Mouse (Mus musculus): Measurements from ENCODE around the gene Dock6. TPM values are rescaled to one million over a fixed set of nuclear protein-coding genes. Genes with fewer than 3 reads are reported as not detected.
"Not testable (repeated sequence)": the region's sequence is repeated elsewhere in the genome, so short reads cannot be mapped to it uniquely, and the experiment has no call there.

Dock6 gene
- polyA plus RNA-seq, 1 experiment: 12.1 TPM

DNA sequence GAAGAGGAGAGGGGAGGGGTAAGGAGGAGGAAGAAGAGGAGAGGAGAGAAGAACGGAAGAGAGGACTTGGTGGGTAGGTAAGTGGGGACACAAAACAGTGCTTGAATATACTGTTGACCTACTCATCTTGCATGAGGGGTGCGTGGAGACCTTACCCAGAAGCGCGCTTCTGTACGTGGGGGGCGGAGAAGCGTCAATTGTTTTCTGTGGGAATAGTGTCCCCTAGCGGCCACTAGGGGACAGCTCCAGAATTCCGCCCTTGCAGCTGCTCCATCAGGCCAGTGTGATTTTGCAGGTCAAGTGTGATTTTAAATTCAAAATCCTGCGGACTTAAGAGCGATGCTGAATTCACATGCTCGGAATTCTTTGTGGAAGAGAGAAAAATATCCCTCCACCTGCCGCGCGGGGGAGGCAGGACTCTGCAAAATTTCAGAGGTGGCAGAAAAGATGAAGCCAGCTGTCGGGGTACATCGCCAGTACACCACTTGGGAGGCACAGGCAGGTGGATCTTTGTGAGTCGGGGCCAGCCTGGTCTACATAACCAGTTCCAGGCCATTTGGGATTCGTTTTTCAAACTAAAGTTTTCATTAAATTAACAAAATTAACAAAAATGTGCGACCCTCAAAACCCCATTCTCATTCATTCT is 18.6 kb upstream of the Dock6 start:
- H3K36me3 ChIP-seq (ENCODE audit: control insufficient read depth, insufficient read depth): no peaks in the 10 kb centered on the region
- H3K4me3 ChIP-seq (ENCODE audit: insufficient read depth, poor library complexity, severe bottlenecking): no peak overlapping the region
- TF ChIP-seq MAX (IDR thresholded peaks at IDR 0.05) (no peak), CTCF (IDR thresholded peaks at IDR 0.05; ENCODE audit: control insufficient read depth, insufficient read depth, insufficient read length) (peak; percentile 86), MYOD1 (IDR thresholded peaks at IDR 0.05; ENCODE audit: control insufficient read depth, insufficient read length, low read depth) (no peak), USF1 (IDR thresholded peaks at IDR 0.05; ENCODE audit: low read depth) (no peak), MYOG (IDR thresholded peaks at IDR 0.05; ENCODE audit: control insufficient read depth, extremely low read depth, insufficient read length) (no peak), CEBPB (IDR thresholded peaks at IDR 0.05; ENCODE audit: low read depth) (no peak), FOSL1 (IDR thresholded peaks at IDR 0.05; ENCODE audit: insufficient read depth, low read length, poor library complexity, severe bottlenecking) (no peak)
- H3K27me3 ChIP-seq (ENCODE audit: control insufficient read depth, insufficient read depth, insufficient read length): peaks cover 28% of the 10 kb centered on the region
- no peak overlapping the region for H3ac ChIP-seq (ENCODE audit: control insufficient read depth, insufficient read length, low read depth)
- no peaks in the 10 kb centered on the region for H3K79me2 ChIP-seq (ENCODE audit: control insufficient read depth, insufficient read depth)
- no peaks in the 10 kb centered on the region for H3K79me3 ChIP-seq (ENCODE audit: low read depth)

GRCm38 (mm10) chr9:21869290-21869689 is 16.9 kb upstream of the Dock6 start:
- peaks cover 24% of the 10 kb centered on the region for H3K27me3 ChIP-seq (ENCODE audit: control insufficient read depth, insufficient read depth, insufficient read length)
- H3ac ChIP-seq (ENCODE audit: control insufficient read depth, insufficient read length, low read depth); H3K79me3 ChIP-seq (ENCODE audit: low read depth); H3K4me3 ChIP-seq (ENCODE audit: insufficient read depth, poor library complexity, severe bottlenecking); H3K79me2 ChIP-seq (ENCODE audit: control insufficient read depth, insufficient read depth); H3K36me3 ChIP-seq (ENCODE audit: control insufficient read depth, insufficient read depth): not testable (repeated sequence)

DNA sequence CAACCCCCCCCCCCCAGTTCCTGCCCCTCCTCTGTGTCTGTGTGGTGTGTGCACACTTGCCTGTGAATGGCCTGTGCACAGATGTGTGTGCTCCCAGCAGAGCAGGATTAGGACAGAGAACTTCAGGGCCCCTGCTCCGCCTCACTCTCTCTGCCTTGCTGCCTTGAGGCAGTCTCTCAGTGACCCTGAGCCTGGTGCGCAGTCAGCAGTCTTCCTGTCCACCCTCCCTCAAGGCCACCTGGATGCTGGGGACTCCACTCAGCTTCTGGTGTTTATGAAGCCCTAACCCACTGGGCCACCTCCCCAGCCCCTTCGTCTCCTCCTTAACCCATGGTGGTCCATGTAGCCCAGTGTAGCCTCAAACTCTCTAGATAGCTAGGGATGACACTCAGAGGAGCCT is 15.3 kb upstream of the Dock6 start:
- Histone ChIP-seq H3K79me2 (ENCODE audit: control insufficient read depth, insufficient read depth) (no peaks in the 10 kb centered on the region), H3K79me3 (ENCODE audit: low read depth) (no peaks in the 10 kb centered on the region), H3ac (ENCODE audit: control insufficient read depth, insufficient read length, low read depth) (no peak overlapping the region), H3K27me3 (ENCODE audit: control insufficient read depth, insufficient read depth, insufficient read length) (peaks cover 16% of the 10 kb centered on the region), H3K4me3 (ENCODE audit: insufficient read depth, poor library complexity, severe bottlenecking) (no peak overlapping the region), H3K36me3 (ENCODE audit: control insufficient read depth, insufficient read depth) (no peaks in the 10 kb centered on the region)
- TF ChIP-seq MAX (IDR thresholded peaks at IDR 0.05): no peak
- no peak for TF ChIP-seq CTCF (IDR thresholded peaks at IDR 0.05; ENCODE audit: control insufficient read depth, insufficient read depth, insufficient read length)
- TF ChIP-seq MYOG (IDR thresholded peaks at IDR 0.05; ENCODE audit: control insufficient read depth, extremely low read depth, insufficient read length): no peak
- TF ChIP-seq USF1 (IDR thresholded peaks at IDR 0.05; ENCODE audit: low read depth): no peak
- TF ChIP-seq MYOD1 (IDR thresholded peaks at IDR 0.05; ENCODE audit: control insufficient read depth, insufficient read length, low read depth): no peak
- no peak for TF ChIP-seq CEBPB (IDR thresholded peaks at IDR 0.05; ENCODE audit: low read depth)
- no peak for TF ChIP-seq FOSL1 (IDR thresholded peaks at IDR 0.05; ENCODE audit: insufficient read depth, low read length, poor library complexity, severe bottlenecking)

DNA sequence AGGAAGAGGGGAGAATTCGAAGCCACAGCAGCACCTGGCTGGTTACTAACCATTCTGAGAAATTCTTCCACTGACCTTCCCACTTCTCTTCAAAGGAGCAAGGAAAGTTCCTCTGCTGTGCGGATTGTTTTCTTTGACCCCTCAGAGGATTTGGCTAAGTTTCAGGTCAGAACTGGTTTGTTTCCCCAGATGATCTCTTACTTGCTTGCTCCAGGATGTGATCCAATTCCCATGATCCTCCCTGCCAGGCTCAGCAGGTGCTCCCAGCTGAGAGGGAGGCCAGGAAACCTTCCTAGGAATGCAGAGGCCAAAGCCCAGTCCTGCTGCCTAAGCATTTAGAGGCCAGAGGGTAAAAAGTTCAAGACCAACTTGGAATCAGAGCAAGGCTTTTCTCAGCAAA is 14.2 kb upstream of the Dock6 start:
- no peak for TF ChIP-seq MYOG (IDR thresholded peaks at IDR 0.05; ENCODE audit: control insufficient read depth, extremely low read depth, insufficient read length)
- no peak for TF ChIP-seq CTCF (IDR thresholded peaks at IDR 0.05; ENCODE audit: control insufficient read depth, insufficient read depth, insufficient read length)
- TF ChIP-seq MYOD1 (IDR thresholded peaks at IDR 0.05; ENCODE audit: control insufficient read depth, insufficient read length, low read depth): no peak
- no peak for TF ChIP-seq MAX (IDR thresholded peaks at IDR 0.05)
- no peak for TF ChIP-seq USF1 (IDR thresholded peaks at IDR 0.05; ENCODE audit: low read depth)
- no peak for TF ChIP-seq CEBPB (IDR thresholded peaks at IDR 0.05; ENCODE audit: low read depth)
- no peak for TF ChIP-seq FOSL1 (IDR thresholded peaks at IDR 0.05; ENCODE audit: insufficient read depth, low read length, poor library complexity, severe bottlenecking)
- Histone ChIP-seq H3K36me3 (ENCODE audit: control insufficient read depth, insufficient read depth) (no peaks in the 10 kb centered on the region), H3K27me3 (ENCODE audit: control insufficient read depth, insufficient read depth, insufficient read length) (peaks cover 11% of the 10 kb centered on the region), H3K79me3 (ENCODE audit: low read depth) (no peaks in the 10 kb centered on the region), H3K79me2 (ENCODE audit: control insufficient read depth, insufficient read depth) (no peaks in the 10 kb centered on the region), H3ac (ENCODE audit: control insufficient read depth, insufficient read length, low read depth) (no peak overlapping the region), H3K4me3 (ENCODE audit: insufficient read depth, poor library complexity, severe bottlenecking) (no peak overlapping the region)

DNA sequence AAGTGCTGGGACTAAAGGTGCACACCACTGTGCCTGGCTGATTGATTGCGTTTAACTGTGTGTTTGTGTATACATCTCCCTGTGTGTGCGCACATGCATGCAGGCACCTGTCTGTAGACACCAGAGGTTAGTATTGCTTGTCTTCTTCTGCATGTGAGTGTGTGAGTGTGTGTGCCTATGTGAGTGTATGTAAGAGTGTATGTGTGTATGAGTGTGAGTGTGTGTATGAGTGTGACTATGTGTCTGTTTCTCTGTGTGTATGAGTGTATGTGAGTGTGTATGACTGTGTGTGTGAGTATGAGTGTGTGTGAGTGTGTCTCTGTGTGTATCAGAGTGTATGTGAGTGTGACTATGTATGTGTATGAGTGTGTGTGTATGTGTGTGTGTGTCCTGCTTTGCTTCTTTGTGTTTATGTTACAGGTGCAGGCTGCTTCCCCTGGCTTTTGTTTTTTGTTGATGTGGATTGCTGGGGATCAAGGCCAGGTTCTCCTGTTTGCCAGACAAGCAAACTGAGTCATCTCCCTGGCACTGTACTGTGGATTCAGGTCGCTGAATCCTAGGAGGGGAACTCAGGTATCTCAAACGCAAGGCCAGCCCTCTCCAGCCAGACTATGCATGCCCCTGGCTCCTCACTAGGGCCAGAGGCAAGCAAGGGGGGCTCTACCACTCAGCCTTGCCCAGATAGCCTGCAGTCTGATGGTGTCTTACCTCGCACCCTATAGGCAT is 13.4 kb upstream of the Dock6 start:
- H3ac ChIP-seq (ENCODE audit: control insufficient read depth, insufficient read length, low read depth): no peak overlapping the region
- no peaks in the 10 kb centered on the region for H3K79me2 ChIP-seq (ENCODE audit: control insufficient read depth, insufficient read depth)
- no peak for TF ChIP-seq MAX (IDR thresholded peaks at IDR 0.05)
- TF ChIP-seq CEBPB (IDR thresholded peaks at IDR 0.05; ENCODE audit: low read depth): no peak
- TF ChIP-seq CTCF (IDR thresholded peaks at IDR 0.05; ENCODE audit: control insufficient read depth, insufficient read depth, insufficient read length): no peak
- no peak for TF ChIP-seq USF1 (IDR thresholded peaks at IDR 0.05; ENCODE audit: low read depth)
- no peak for TF ChIP-seq MYOG (IDR thresholded peaks at IDR 0.05; ENCODE audit: control insufficient read depth, extremely low read depth, insufficient read length)
- TF ChIP-seq MYOD1 (IDR thresholded peaks at IDR 0.05; ENCODE audit: control insufficient read depth, insufficient read length, low read depth): no peak
- no peak for TF ChIP-seq FOSL1 (IDR thresholded peaks at IDR 0.05; ENCODE audit: insufficient read depth, low read length, poor library complexity, severe bottlenecking)
- no peak overlapping the region for H3K4me3 ChIP-seq (ENCODE audit: insufficient read depth, poor library complexity, severe bottlenecking)
- no peaks in the 10 kb centered on the region for H3K79me3 ChIP-seq (ENCODE audit: low read depth)
- H3K36me3 ChIP-seq (ENCODE audit: control insufficient read depth, insufficient read depth): no peaks in the 10 kb centered on the region
- H3K27me3 ChIP-seq (ENCODE audit: control insufficient read depth, insufficient read depth, insufficient read length): peaks cover 7% of the 10 kb centered on the region

- Histone ChIP-seq H3K36me3 (ENCODE audit: control insufficient read depth, insufficient read depth) (no peaks in the 10 kb centered on the region), H3K27me3 (ENCODE audit: control insufficient read depth, insufficient read depth, insufficient read length) (peaks cover 7% of the 10 kb centered on the region), H3K79me2 (ENCODE audit: control insufficient read depth, insufficient read depth) (no peaks in the 10 kb centered on the region), H3K4me3 (ENCODE audit: insufficient read depth, poor library complexity, severe bottlenecking) (no peak overlapping the region), H3K79me3 (ENCODE audit: low read depth) (no peaks in the 10 kb centered on the region), H3ac (ENCODE audit: control insufficient read depth, insufficient read length, low read depth) (no peak overlapping the region)
- TF ChIP-seq FOSL1 (IDR thresholded peaks at IDR 0.05; ENCODE audit: insufficient read depth, low read length, poor library complexity, severe bottlenecking) (no peak), MAX (IDR thresholded peaks at IDR 0.05) (no peak), USF1 (IDR thresholded peaks at IDR 0.05; ENCODE audit: low read depth) (no peak), CEBPB (IDR thresholded peaks at IDR 0.05; ENCODE audit: low read depth) (no peak)
Measured at GRCm38 (mm10) chr9:21862181-21862580, 9.7 kb upstream of the Dock6 start.

GRCm38 (mm10) chr9:21860349-21860748 is 7.9 kb upstream of the Dock6 start:
- not testable (repeated sequence) for H3K79me2 ChIP-seq (ENCODE audit: control insufficient read depth, insufficient read depth); H3K36me3 ChIP-seq (ENCODE audit: control insufficient read depth, insufficient read depth); H3K4me3 ChIP-seq (ENCODE audit: insufficient read depth, poor library complexity, severe bottlenecking); H3K79me3 ChIP-seq (ENCODE audit: low read depth); H3K27me3 ChIP-seq (ENCODE audit: control insufficient read depth, insufficient read depth, insufficient read length); H3ac ChIP-seq (ENCODE audit: control insufficient read depth, insufficient read length, low read depth)
